Mouse (Mus musculus) CH12.LX (cell line): Measurements from ENCODE around the gene Mzt1. TPM values are rescaled to one million over a fixed set of nuclear protein-coding genes. Genes with fewer than 3 reads are reported as not detected.

ENCODE experiments used
- DNase-seq: peaks from one replicate; pipeline ENCODE4 v3.0.0-alpha.2; 2013; ENCODE audit errors: extremely low read depth
- H3K27ac ChIP-seq: 2 replicates; pipeline ENCODE4 v1.5.1; 2012; ENCODE audit warnings: low read depth, mild to moderate bottlenecking, control low read depth, moderate library complexity; ENCODE audit not compliant: insufficient read depth
- H3K27me3 ChIP-seq: replicated peaks from 2 replicates; pipeline ENCODE3; 2012; ENCODE audit warnings: inconsistent platforms
- H3K36me3 ChIP-seq, 2 experiments: replicated peaks in 1 of 2; 2 replicates each; pipeline versions ENCODE3 to v1.6.1; 2012; ENCODE audit warnings: inconsistent platforms in 1 of 2, low read length in 1 of 2, mild to moderate bottlenecking in 1 of 2, mixed read lengths in 1 of 2, moderate library complexity in 1 of 2; ENCODE audit not compliant: control insufficient read depth in 1 of 2, insufficient read depth in 1 of 2
- H3K4me1 ChIP-seq, 2 experiments: 2 replicates each; pipeline ENCODE4 v1.6.1; 2012; ENCODE audit warnings: inconsistent platforms in 1 of 2, moderate library complexity in 1 of 2; ENCODE audit not compliant: insufficient read depth in 2 of 2, control insufficient read depth in 1 of 2
- H3K4me2 ChIP-seq: 2 replicates; pipeline ENCODE4 v1.6.1; 2012; ENCODE audit warnings: low read depth, mild to moderate bottlenecking, control low read depth; ENCODE audit not compliant: poor library complexity, insufficient read depth, severe bottlenecking
- H3K4me3 ChIP-seq, 3 experiments: fragments of 150-350 bp in 1 of 3; sonication (generic) in 1 of 3; replicated peaks in 1 of 3; 2 replicates each; pipeline versions ENCODE3 to v1.5.1; 2011 to 2012; ENCODE audit warnings: low read depth in 2 of 3, low read length in 2 of 3, mild to moderate bottlenecking in 2 of 3, moderate library complexity in 2 of 3, control low read depth in 1 of 3, improper control_type of control experiment in 1 of 3, inconsistent platforms in 1 of 3, mixed read lengths in 1 of 3; ENCODE audit not compliant: poor library complexity in 1 of 3
- H3K79me2 ChIP-seq: replicated peaks from 2 replicates; pipeline ENCODE4 v1.6.1; 2012; ENCODE audit warnings: mild to moderate bottlenecking, moderate library complexity; ENCODE audit not compliant: control insufficient read depth, poor library complexity, insufficient read depth, severe bottlenecking; ENCODE audit errors: extremely low read depth
- H3K9ac ChIP-seq: 2 replicates; pipeline ENCODE4 v1.6.1; 2012; ENCODE audit warnings: low read depth, mild to moderate bottlenecking, control low read depth, moderate library complexity; ENCODE audit not compliant: insufficient read depth
- H3K9me3 ChIP-seq: replicated peaks from 2 replicates; pipeline ENCODE3; 2012; ENCODE audit warnings: low read length, inconsistent platforms, mixed read lengths
- BHLHE40 ChIP-seq: IDR thresholded peaks from 2 replicates; pipeline ENCODE4 v1.6.1; 2011; ENCODE audit warnings: mild to moderate bottlenecking, low read depth, low read length, improper control_type of control experiment
- CHD2 ChIP-seq: IDR thresholded peaks from 2 replicates; pipeline ENCODE4 v1.6.1; 2011; ENCODE audit warnings: low read length, improper control_type of control experiment
- ELF1 ChIP-seq: IDR thresholded peaks from 2 replicates; pipeline ENCODE4 v1.6.1; 2014; ENCODE audit warnings: low read depth, mild to moderate bottlenecking, inconsistent platforms, low read length, improper control_type of control experiment
- GABPA ChIP-seq: IDR thresholded peaks from 2 replicates; pipeline ENCODE4 v1.6.1; 2012; ENCODE audit warnings: low read depth, low read length, improper control_type of control experiment, inconsistent platforms; ENCODE audit not compliant: insufficient replicate concordance
- KAT2A ChIP-seq: IDR thresholded peaks from 2 replicates; pipeline ENCODE4 v1.6.1; 2012; ENCODE audit warnings: low read length, improper control_type of control experiment, inconsistent platforms; ENCODE audit not compliant: insufficient replicate concordance
- MAFK ChIP-seq: IDR thresholded peaks from 2 replicates; pipeline ENCODE4 v1.6.1; 2011; ENCODE audit warnings: low read length, improper control_type of control experiment; ENCODE audit not compliant: insufficient replicate concordance
- POLR2A ChIP-seq: IDR thresholded peaks from 2 replicates; pipeline ENCODE4 v1.6.1; 2011; ENCODE audit warnings: low read depth, mild to moderate bottlenecking, improper control_type of control experiment, low read length
- POLR2AphosphoS2 ChIP-seq: IDR thresholded peaks from 2 replicates; pipeline ENCODE4 v1.6.1; 2011; ENCODE audit warnings: low read depth, low read length, improper control_type of control experiment
- RAD21 ChIP-seq: IDR thresholded peaks from 2 replicates; pipeline ENCODE4 v1.6.1; 2011; ENCODE audit warnings: low read depth, mild to moderate bottlenecking, low read length, improper control_type of control experiment, moderate library complexity
- SIN3A ChIP-seq: IDR thresholded peaks from 2 replicates; pipeline ENCODE4 v1.6.1; 2012; ENCODE audit warnings: low read length, improper control_type of control experiment, inconsistent platforms
- TBP ChIP-seq: conservative IDR thresholded peaks from 2 replicates; pipeline ENCODE4 v1.6.1; 2011; ENCODE audit warnings: low read depth, low read length, improper control_type of control experiment
- UBTF ChIP-seq: IDR thresholded peaks from 2 replicates; pipeline ENCODE4 v1.6.1; 2012; ENCODE audit warnings: low read depth, mild to moderate bottlenecking, inconsistent platforms, low read length, improper control_type of control experiment, moderate library complexity
- USF1 ChIP-seq: IDR thresholded peaks from 2 replicates; pipeline ENCODE4 v1.6.1; 2014; ENCODE audit warnings: low read depth, mild to moderate bottlenecking, inconsistent platforms, low read length, improper control_type of control experiment
- ZC3H11A ChIP-seq: IDR thresholded peaks from 2 replicates; pipeline ENCODE4 v1.6.1; 2012; ENCODE audit warnings: low read depth, mild to moderate bottlenecking, inconsistent platforms, low read length, improper control_type of control experiment
- ZKSCAN1 ChIP-seq: IDR thresholded peaks from 2 replicates; pipeline ENCODE4 v1.6.1; 2012; ENCODE audit warnings: low read depth, inconsistent platforms, low read length, improper control_type of control experiment, borderline replicate concordance
- ZMIZ1 ChIP-seq: IDR thresholded peaks from 2 replicates; pipeline ENCODE4 v1.6.1; 2012; ENCODE audit warnings: low read depth, mild to moderate bottlenecking, inconsistent platforms, low read length, improper control_type of control experiment
- ZNF384 ChIP-seq: IDR thresholded peaks from 2 replicates; pipeline ENCODE4 v1.6.1; 2012; ENCODE audit warnings: low read depth, low read length, improper control_type of control experiment, inconsistent platforms
- dilution Hi-C: fragments of 300-500 bp; cut with MboI; formaldehyde crosslinking; loops from 2 replicates; pipeline ENCODE4 v1.14.3; 2020; ENCODE audit warnings: low sequenced_read_pairs; ENCODE audit not compliant: extremely low pct_unique_long_range_greater_than_20kb, extremely low pct_ligation_motif_present
- in situ Hi-C: fragments of 300-500 bp; cut with MboI; formaldehyde crosslinking; loops from 3 replicates; pipeline ENCODE4 v1.14.3; 2019; ENCODE audit warnings: low sequenced_read_pairs, low pct_ligation_motif_present, low pct_unique_long_range_greater_than_20kb, mixed read lengths
- polyA plus RNA-seq: library from polyadenylated mRNA; unstranded; fragments of >175 nt; gene quantifications from 2 replicates; pipeline ENCODE4 v1.2.1, GENCODE M21; 2012; ENCODE audit warnings: low read depth; ENCODE audit not compliant: insufficient read length
- total RNA-seq, 2 experiments: library from RNA; depleted of rRNA; stranded (reverse); fragments of 300-350 nt in 1 of 2; fragments of >200 nt in 1 of 2; gene quantifications; 2 replicates each; pipeline ENCODE4 v1.2.3; 2012 to 2014

The Mzt1 gene
- total and polyA plus RNA-seq, 3 experiments: 26.2 to 127 (median 41.0) TPM

GRCm38 (mm10) chr14:99088947-99089346, 43.0 kb upstream of the Mzt1 start:
- H3K36me3 ChIP-seq: peaks cover 54 to 91% of the 10 kb centered on the region in 2 experiments
- no peaks in the 10 kb centered on the region for H3K27me3 ChIP-seq
- H3K4me1 ChIP-seq: no peaks in the 10 kb centered on the region
- H3K9ac ChIP-seq: no peak overlapping the region
- no peak overlapping the region for H3K4me2 ChIP-seq
- no peaks in the 10 kb centered on the region for H3K9me3 ChIP-seq
- 0 out of 2 replicates have a peak, but pooled peaks cover 2% of the 10 kb centered on the region for H3K79me2 ChIP-seq
- no peak overlapping the region for H3K4me3 ChIP-seq
- dilution Hi-C loops (no loop called here), in situ Hi-C loops (no loop called here)
- no peak overlapping the region for H3K27ac ChIP-seq
- no peak for TF ChIP-seq SIN3A
- TF ChIP-seq USF1: no peak
- DNase-seq: no peak

GRCm38 (mm10) chr14:99071146-99071545, 25.2 kb upstream of the Mzt1 start:
- Histone ChIP-seq H3K9me3 (no peaks in the 10 kb centered on the region), H3K79me2 (0 out of 2 replicates have a peak, but pooled peaks cover 5% of the 10 kb centered on the region), H3K27ac (no peak overlapping the region), H3K4me2 (no peak overlapping the region), H3K36me3 (peaks cover 45 to 90% of the 10 kb centered on the region in 2 experiments), H3K4me3 (no peak overlapping the region), H3K9ac (no peak overlapping the region), H3K4me1 (no peaks in the 10 kb centered on the region), H3K27me3 (no peaks in the 10 kb centered on the region)
- TF ChIP-seq UBTF: no peak
- no peak for TF ChIP-seq CHD2
- TF ChIP-seq ZNF384: no peak
- no peak for TF ChIP-seq RAD21
- TF ChIP-seq ZKSCAN1: no peak
- TF ChIP-seq GABPA: no peak
- TF ChIP-seq BHLHE40: no peak
- no peak for TF ChIP-seq KAT2A
- TF ChIP-seq ZMIZ1: no peak
- TF ChIP-seq USF1: no peak
- TF ChIP-seq TBP: no peak
- TF ChIP-seq ELF1: no peak
- TF ChIP-seq ZC3H11A: no peak
- TF ChIP-seq POLR2AphosphoS2: no peak
- no peak for TF ChIP-seq MAFK
- no peak for TF ChIP-seq POLR2A
- dilution Hi-C loops: no loop called here
- DNase-seq: no peak
- in situ Hi-C loops: no loop called here
